Mouse (Mus musculus) forebrain, embryonic 10.5 days (tissue): ENCODE results near the gene Ccdc148. TPM values are rescaled to one million over a fixed set of nuclear protein-coding genes. Genes with fewer than 3 reads are reported as not detected.

Experiments
- DNase-seq: peaks from one replicate; pipeline ENCODE4 v3.0.0-alpha.2; 2017; ENCODE audit warnings: low spot score; ENCODE audit errors: extremely low spot score
- H3K27ac ChIP-seq: fragments of 300-500 bp; sonication (generic); 2 replicates; pipeline ENCODE4 v1.5.1; 2016; ENCODE audit warnings: mild to moderate bottlenecking
- H3K27me3 ChIP-seq: fragments of 300-500 bp; sonication (generic); 2 replicates; pipeline ENCODE4 v1.6.1; 2016; ENCODE audit warnings: mild to moderate bottlenecking; ENCODE audit not compliant: poor library complexity, severe bottlenecking
- H3K36me3 ChIP-seq: fragments of 300-500 bp; sonication (generic); replicated peaks from 2 replicates; pipeline ENCODE4 v1.6.1; 2016; ENCODE audit warnings: mild to moderate bottlenecking, moderate library complexity
- H3K4me1 ChIP-seq: fragments of 300-500 bp; sonication (generic); 2 replicates; pipeline ENCODE4 v1.6.1; 2016
- H3K4me3 ChIP-seq: fragments of 300-500 bp; sonication (generic); 2 replicates; pipeline ENCODE4 v1.5.1; 2016; ENCODE audit warnings: mild to moderate bottlenecking, moderate library complexity
- H3K9me3 ChIP-seq: fragments of 300-500 bp; sonication (generic); 2 replicates; pipeline ENCODE4 v1.6.1; 2016; ENCODE audit warnings: mild to moderate bottlenecking, moderate library complexity
- WGBS: fragments of 180-500 bp; shearing (Covaris S2); methylation state at CpG from one replicate; pipeline ENCODE4 v1.1.7; 2016; 5-methylcytosine and 5-hydroxymethylcytosine counted together
- polyA plus RNA-seq: library from polyadenylated mRNA; unstranded; fragments of >200 nt; fragmentation: Nextera tagmentation; extraction: Ambion mirVana; gene quantifications from 2 replicates; pipeline ENCODE4 v1.2.1, GENCODE M21; 2016

The Ccdc148 gene
- polyA plus RNA-seq, 1 experiment from 2014 or later, result 1.3 TPM

GRCm38 (mm10) chr2:58828910-58829600, 331.4 kb downstream of the Ccdc148 start:
- peaks cover 5% of the 10 kb centered on the region; the same call in 1 of the 2 replicates for H3K4me1 ChIP-seq
- no peaks in the 10 kb centered on the region for H3K36me3 ChIP-seq
- H3K4me3 ChIP-seq, result no peak overlapping the region
- H3K9me3 ChIP-seq, result no peaks in the 10 kb centered on the region
- H3K27me3 ChIP-seq, result no peaks in the 10 kb centered on the region
- no peak for DNase-seq
- H3K27ac ChIP-seq, result no peak overlapping the region
- WGBS, result 78% methylated on average over 3 of the region's 3 CpGs

- Histone ChIP-seq H3K27ac (no peak overlapping the region), H3K9me3 (no peaks in the 10 kb centered on the region), H3K4me3 (no peak overlapping the region), H3K4me1 (no peaks in the 10 kb centered on the region), H3K27me3 (no peaks in the 10 kb centered on the region), H3K36me3 (no peaks in the 10 kb centered on the region)
- WGBS, result 68% methylated on average over 2 of the region's 2 CpGs
- no peak for DNase-seq
Measured at GRCm38 (mm10) chr2:58812941-58813340, 347.5 kb downstream of the Ccdc148 start.

GRCm38 (mm10) chr2:58799623-58800022, 360.9 kb downstream of the Ccdc148 start:
- Histone ChIP-seq H3K9me3 (no peaks in the 10 kb centered on the region), H3K4me1 (peaks cover 11% of the 10 kb centered on the region), H3K4me3 (no peak overlapping the region), H3K27ac (no peak overlapping the region), H3K36me3 (no peaks in the 10 kb centered on the region), H3K27me3 (no peaks in the 10 kb centered on the region)
- DNase-seq, result no peak
- 93% methylated on average over 5 of the region's 5 CpGs for WGBS

- 92% methylated on average over 9 of the region's 9 CpGs for WGBS
- Histone ChIP-seq H3K4me1 (peaks cover 11% of the 10 kb centered on the region), H3K9me3 (no peaks in the 10 kb centered on the region), H3K4me3 (no peak overlapping the region), H3K27me3 (no peaks in the 10 kb centered on the region), H3K27ac (no peak overlapping the region), H3K36me3 (no peaks in the 10 kb centered on the region)
- DNase-seq, result no peak
Measured at GRCm38 (mm10) chr2:58799126-58799525, 361.4 kb downstream of the Ccdc148 start.

GRCm38 (mm10) chr2:58797506-58797905, 363.0 kb downstream of the Ccdc148 start:
- Histone ChIP-seq H3K27ac (peak overlapping the region; percentile 35; the same call in 1 of the 2 replicates), H3K36me3 (no peaks in the 10 kb centered on the region), H3K4me1 (peaks cover 11% of the 10 kb centered on the region), H3K9me3 (no peaks in the 10 kb centered on the region), H3K4me3 (no peak overlapping the region), H3K27me3 (no peaks in the 10 kb centered on the region)
- 44% methylated on average over 4 of the region's 4 CpGs for WGBS
- DNase-seq, result no peak

GRCm38 (mm10) chr2:58795432-58795831, 365.1 kb downstream of the Ccdc148 start:
- H3K27ac ChIP-seq, result no peak overlapping the region

GRCm38 (mm10) chr2:58794489-58794888, 366.0 kb downstream of the Ccdc148 start:
- Histone ChIP-seq H3K27me3 (no peaks in the 10 kb centered on the region), H3K9me3 (no peaks in the 10 kb centered on the region), H3K4me1 (peaks cover 14% of the 10 kb centered on the region), H3K27ac (no peak overlapping the region), H3K4me3 (no peak overlapping the region), H3K36me3 (no peaks in the 10 kb centered on the region)
- WGBS, result 90% methylated on average over 15 of the region's 15 CpGs
- DNase-seq, result no peak

More at GRCm38 (mm10) chr2:58795432-58795831, 365.1 kb downstream of the Ccdc148 start:
- Histone ChIP-seq H3K9me3 (no peaks in the 10 kb centered on the region), H3K4me3 (no peak overlapping the region), H3K27me3 (no peaks in the 10 kb centered on the region), H3K4me1 (peaks cover 14% of the 10 kb centered on the region), H3K36me3 (no peaks in the 10 kb centered on the region)
- no peak for DNase-seq
- 91% methylated on average over 5 of the region's 5 CpGs for WGBS

GRCm38 (mm10) chr2:58790361-58790760, 370.1 kb downstream of the Ccdc148 start:
- H3K27me3 ChIP-seq, result no peaks in the 10 kb centered on the region
- H3K36me3 ChIP-seq, result no peaks in the 10 kb centered on the region
- no peak for DNase-seq
- H3K4me1 ChIP-seq, result peaks cover 15% of the 10 kb centered on the region
- no peak overlapping the region for H3K4me3 ChIP-seq
- H3K27ac ChIP-seq, result no peak overlapping the region
- no peaks in the 10 kb centered on the region for H3K9me3 ChIP-seq
- WGBS, result 92% methylated on average over 4 of the region's 4 CpGs

GRCm38 (mm10) chr2:58789934-58790333, 370.5 kb downstream of the Ccdc148 start:
- no peaks in the 10 kb centered on the region for H3K27me3 ChIP-seq
- H3K9me3 ChIP-seq, result no peaks in the 10 kb centered on the region
- peaks cover 15% of the 10 kb centered on the region for H3K4me1 ChIP-seq
- H3K36me3 ChIP-seq, result no peaks in the 10 kb centered on the region
- DNase-seq, result no peak
- no peak overlapping the region for H3K4me3 ChIP-seq
- H3K27ac ChIP-seq, result no peak overlapping the region
- WGBS, result 91% methylated on average over 7 of the region's 7 CpGs

- H3K36me3 ChIP-seq, result no peaks in the 10 kb centered on the region
- no peaks in the 10 kb centered on the region for H3K27me3 ChIP-seq
- no peak for DNase-seq
- WGBS, result 57% methylated on average over 7 of the region's 7 CpGs
- no peak overlapping the region for H3K27ac ChIP-seq
- H3K4me3 ChIP-seq, result no peak overlapping the region
- peaks cover 14% of the 10 kb centered on the region for H3K4me1 ChIP-seq
- no peaks in the 10 kb centered on the region for H3K9me3 ChIP-seq
Measured at GRCm38 (mm10) chr2:58787360-58787759, 373.1 kb downstream of the Ccdc148 start.

GRCm38 (mm10) chr2:58786681-58787080, 373.8 kb downstream of the Ccdc148 start:
- Histone ChIP-seq H3K9me3 (no peaks in the 10 kb centered on the region), H3K27ac (no peak overlapping the region), H3K4me1 (peaks cover 12% of the 10 kb centered on the region), H3K27me3 (no peaks in the 10 kb centered on the region), H3K4me3 (no peak overlapping the region), H3K36me3 (no peaks in the 10 kb centered on the region)
- no peak for DNase-seq
- WGBS, result 66% methylated on average over 8 of the region's 8 CpGs

- WGBS, result 90% methylated on average over 3 of the region's 3 CpGs
- no peak overlapping the region for H3K27ac ChIP-seq
- no peaks in the 10 kb centered on the region for H3K36me3 ChIP-seq
- H3K9me3 ChIP-seq, result no peaks in the 10 kb centered on the region
- no peaks in the 10 kb centered on the region for H3K27me3 ChIP-seq
- no peak overlapping the region for H3K4me3 ChIP-seq
- DNase-seq, result no peak
- H3K4me1 ChIP-seq, result peaks cover 12% of the 10 kb centered on the region
Measured at GRCm38 (mm10) chr2:58786177-58786576, 374.3 kb downstream of the Ccdc148 start.

- H3K36me3 ChIP-seq, result no peaks in the 10 kb centered on the region
- no peak overlapping the region for H3K27ac ChIP-seq
- DNase-seq, result no peak
- peaks cover 12% of the 10 kb centered on the region for H3K4me1 ChIP-seq
- WGBS, result 80% methylated on average over 1 of the region's 1 CpGs
- no peaks in the 10 kb centered on the region for H3K9me3 ChIP-seq
- no peaks in the 10 kb centered on the region for H3K27me3 ChIP-seq
- no peak overlapping the region for H3K4me3 ChIP-seq
Measured at GRCm38 (mm10) chr2:58783526-58783925, 377.0 kb downstream of the Ccdc148 start.
